Comparison of ENCODE assay signal across 11 mouse cellular contexts in the genomic region with DNA sequence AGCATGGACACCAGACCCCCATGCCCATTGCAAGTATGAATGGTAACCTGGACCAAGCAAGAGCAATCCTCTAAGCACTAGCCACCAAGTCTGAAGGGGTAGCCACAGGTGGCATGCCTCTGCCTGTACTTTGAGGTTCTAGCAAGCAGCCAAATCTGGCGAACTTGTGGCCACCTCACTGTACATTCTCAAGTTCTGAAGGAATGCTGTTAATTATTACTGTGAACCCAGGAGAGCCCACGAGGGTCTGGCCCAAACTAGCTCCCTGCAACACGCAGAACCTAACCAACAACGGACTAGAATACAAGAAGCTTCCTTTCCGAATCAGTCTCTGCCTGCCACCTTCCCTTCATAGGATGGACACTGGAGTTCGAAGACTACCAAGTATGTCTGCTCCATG. TPM values are rescaled to one million over a fixed set of nuclear protein-coding genes. Genes with fewer than 3 reads are reported as not detected.
DNase-seq lines count a peak whose midpoint lies in the region; ATAC-seq and TF ChIP-seq lines count a peak whose summit lies in the region.
"Had no signal": no experiment of that assay in that cellular context is flagged by ENCODE, and none has a peak within 500 bp of the region (broad histone marks: within the 10 kb centered on the region; RNA-seq: fewer than 3 reads in every experiment).

No protein-coding gene starts in this region.

- ATAC-seq in forebrain, embryonic 14.5 days: no peak
- no peak for ATAC-seq in forebrain, embryonic 15.5 days (replicated peaks)
- no peak for ATAC-seq in lung, embryonic 15.5 days (ENCODE audit: borderline replicate concordance, extremely low read depth, low FRiP score, low TSS enrichment)
- no peak for ATAC-seq in hindbrain, embryonic 16.5 days
- ATAC-seq in neural tube, embryonic 15.5 days (ENCODE audit: low FRiP score): no peak

- H3K27me3 ChIP-seq in forebrain, embryonic 14.5 days (replicated peaks; ENCODE audit: control insufficient read depth, insufficient read depth, low read length): peaks cover 95% of the 10 kb centered on the region
- peaks cover 96% of the 10 kb centered on the region for H3K27me3 ChIP-seq in forebrain, embryonic 15.5 days
- H3K27me3 ChIP-seq in lung, embryonic 15.5 days: peaks cover 99% of the 10 kb centered on the region
- H3K27me3 ChIP-seq in hindbrain, embryonic 16.5 days (replicated peaks; ENCODE audit: control insufficient read depth, insufficient read depth, low read length): peaks cover 54% of the 10 kb centered on the region
- peaks cover 86% of the 10 kb centered on the region for H3K27me3 ChIP-seq in neural tube, embryonic 15.5 days (replicated peaks)

- 4% methylated on average over 6 of the region's 6 CpGs for WGBS in forebrain, embryonic 14.5 days
- 9% methylated on average over 6 of the region's 6 CpGs for WGBS in forebrain, embryonic 15.5 days
- 18% methylated on average over 6 of the region's 6 CpGs for WGBS in lung, embryonic 15.5 days
- WGBS in hindbrain, embryonic 16.5 days: 3% methylated on average over 6 of the region's 6 CpGs
- WGBS in neural tube, embryonic 15.5 days: 8% methylated on average over 6 of the region's 6 CpGs

- 0 out of 2 replicates have a peak overlapping the region, but pooled peaks have one; percentile 37 for H3K4me3 ChIP-seq in forebrain, embryonic 14.5 days (ENCODE audit: low read depth, low read length)
- no peak overlapping the region for H3K4me3 ChIP-seq in forebrain, embryonic 15.5 days
- peak overlapping the region; percentile 53; the same call in 1 of the 2 replicates for H3K4me3 ChIP-seq in lung, embryonic 15.5 days
- H3K4me3 ChIP-seq in hindbrain, embryonic 16.5 days (ENCODE audit: low read length): peak overlapping the region; percentile 49
- H3K4me3 ChIP-seq in neural tube, embryonic 15.5 days (replicated peaks): peak overlapping the region; percentile 44; the same call in 1 of the 2 replicates
- H3K4me3 ChIP-seq in gastrocnemius, adult 2 months: no peak overlapping the region; the same call in 1 of the 2 replicates

- no peak for DNase-seq in forebrain, embryonic 14.5 days (ENCODE audit: low spot score)
- DNase-seq in lung, postnatal 14 days: no peak
- no peak for DNase-seq in layer of hippocampus, adult 18-20 months (ENCODE audit: low spot score in 2 of 2)
- no peak for DNase-seq in gastrocnemius, adult 2 months
- DNase-seq: cerebellum, adult 9-11 months; kidney, adult 8-10 months; thymus, postnatal 25 days had no signal

- H3K4me1 ChIP-seq in forebrain, embryonic 14.5 days (ENCODE audit: control insufficient read depth, insufficient read depth, low read length): peaks cover 13% of the 10 kb centered on the region
- peaks cover 23% of the 10 kb centered on the region for H3K4me1 ChIP-seq in forebrain, embryonic 15.5 days
- peaks cover 25% of the 10 kb centered on the region for H3K4me1 ChIP-seq in lung, embryonic 15.5 days
- H3K4me1 ChIP-seq in hindbrain, embryonic 16.5 days (ENCODE audit: control insufficient read depth, insufficient read depth, low read depth, low read length): peaks cover 18% of the 10 kb centered on the region
- H3K4me1 ChIP-seq in neural tube, embryonic 15.5 days: peaks cover 29% of the 10 kb centered on the region

- H3K9me3 ChIP-seq in forebrain, embryonic 14.5 days (replicated peaks; ENCODE audit: control insufficient read depth, low read length): no peaks in the 10 kb centered on the region
- H3K9me3 ChIP-seq in forebrain, embryonic 15.5 days: no peaks in the 10 kb centered on the region
- H3K9me3 ChIP-seq in lung, embryonic 15.5 days: no peaks in the 10 kb centered on the region
- H3K9me3 ChIP-seq in hindbrain, embryonic 16.5 days (ENCODE audit: control insufficient read depth, low read length): no peaks in the 10 kb centered on the region
- no peaks in the 10 kb centered on the region for H3K9me3 ChIP-seq in neural tube, embryonic 15.5 days (replicated peaks)

- no peak overlapping the region for H3K4me2 ChIP-seq in forebrain, embryonic 14.5 days (ENCODE audit: low read length)
- no peak overlapping the region for H3K4me2 ChIP-seq in forebrain, embryonic 15.5 days (replicated peaks)
- no peak overlapping the region for H3K4me2 ChIP-seq in lung, embryonic 15.5 days
- peak overlapping the region; percentile 77 for H3K4me2 ChIP-seq in hindbrain, embryonic 16.5 days (ENCODE audit: low read length)
- peak overlapping the region; percentile 75 for H3K4me2 ChIP-seq in neural tube, embryonic 15.5 days

- no peak overlapping the region; the same call in 1 of the 2 replicates for H3K9ac ChIP-seq in forebrain, embryonic 14.5 days (ENCODE audit: low read length)
- no peak overlapping the region for H3K9ac ChIP-seq in forebrain, embryonic 15.5 days (replicated peaks)
- no peak overlapping the region for H3K9ac ChIP-seq in lung, embryonic 15.5 days
- H3K9ac ChIP-seq in hindbrain, embryonic 16.5 days (ENCODE audit: low read depth, low read length): no peak overlapping the region
- H3K9ac ChIP-seq in neural tube, embryonic 15.5 days (replicated peaks): no peak overlapping the region

- no peak overlapping the region for H3K27ac ChIP-seq in forebrain, embryonic 14.5 days (ENCODE audit: low read depth, low read length)
- H3K27ac ChIP-seq in forebrain, embryonic 15.5 days (replicated peaks): no peak overlapping the region
- H3K27ac ChIP-seq in lung, embryonic 15.5 days: no peak overlapping the region
- H3K27ac ChIP-seq in hindbrain, embryonic 16.5 days (ENCODE audit: low read depth, low read length): no peak overlapping the region
- no peak overlapping the region for H3K27ac ChIP-seq in neural tube, embryonic 15.5 days (replicated peaks)
- H3K27ac ChIP-seq in gastrocnemius, adult 2 months: no peak overlapping the region

- intact Hi-C loops in gastrocnemius, adult 2 months (cut with DNase I): no loop called here

- H3K36me3 ChIP-seq in forebrain, embryonic 14.5 days (ENCODE audit: control insufficient read depth, insufficient read depth, low read length): no peaks in the 10 kb centered on the region
- no peaks in the 10 kb centered on the region for H3K36me3 ChIP-seq in forebrain, embryonic 15.5 days
- no peaks in the 10 kb centered on the region for H3K36me3 ChIP-seq in lung, embryonic 15.5 days
- no peaks in the 10 kb centered on the region for H3K36me3 ChIP-seq in hindbrain, embryonic 16.5 days (ENCODE audit: control insufficient read depth, insufficient read depth, low read length)
- H3K36me3 ChIP-seq in neural tube, embryonic 15.5 days: no peaks in the 10 kb centered on the region

- no peak for TF ChIP-seq CTCF in gastrocnemius, adult 2 months (IDR thresholded peaks at IDR 0.05)

RNA-seq across cellular contexts. Expression of a gene that starts 1.5 kb away (rescaled TPM):
- 0.44 and 0.70 TPM in 2 replicates for polyA plus RNA-seq in forebrain, embryonic 14.5 days (2014; fragmentation: Nextera tagmentation; extraction: Ambion mirVana)
- polyA plus RNA-seq in forebrain, embryonic 15.5 days (2015; fragmentation: Nextera tagmentation; extraction: Ambion mirVana): 0.41 and 0.70 TPM in 2 replicates
- 0.52 and 0.70 TPM in 2 replicates for polyA plus RNA-seq in lung, embryonic 15.5 days (2015; fragmentation: Nextera tagmentation; extraction: Ambion mirVana)
- 2.4 and 2.8 TPM in 2 replicates for polyA plus RNA-seq in hindbrain, embryonic 16.5 days (2015; fragmentation: Nextera tagmentation; extraction: Ambion mirVana)
- 0.82 and 0.88 TPM in 2 replicates for polyA plus RNA-seq in neural tube, embryonic 15.5 days (2015; fragmentation: Nextera tagmentation; extraction: Ambion mirVana)
- under 1 TPM; 0.32 to 0.38 TPM for total RNA-seq in layer of hippocampus, adult 18-20 months (2021)
- not detected for total RNA-seq in gastrocnemius, adult 2 months (2021)

Comparison
In these comparisons a context has a peak if more than half of its experiments do, and no peak if none do; other contexts are left out.
1. H3K4me3 ChIP-seq: peak in forebrain, embryonic 14.5 days (single experiment), lung, embryonic 15.5 days (single experiment), hindbrain, embryonic 16.5 days (single experiment) and neural tube, embryonic 15.5 days (single experiment); none in forebrain, embryonic 15.5 days (single experiment) and gastrocnemius, adult 2 months (single experiment).
2. H3K4me2 ChIP-seq: peak in hindbrain, embryonic 16.5 days (single experiment) and neural tube, embryonic 15.5 days (single experiment); none in forebrain, embryonic 14.5 days (single experiment), forebrain, embryonic 15.5 days (single experiment) and lung, embryonic 15.5 days (single experiment).